ENCODE assay signal across 17 mouse cellular contexts in genomic region chr7:49195711-49196147, GRCm38 (mm10).
DNase-seq lines count a peak whose midpoint lies in the region; ATAC-seq and TF ChIP-seq lines count a peak whose summit lies in the region.
"Had no signal": no experiment of that assay in that cellular context is flagged by ENCODE, and none has a peak within 500 bp of the region (broad histone marks: within the 10 kb centered on the region; RNA-seq: fewer than 3 reads in every experiment).

No protein-coding gene starts in this region.

- H3K4me1 ChIP-seq in midbrain, embryonic 11.5 days (ENCODE audit: control insufficient read depth, insufficient read depth, low read length) = peaks cover 8% of the 10 kb centered on the region
- peaks cover 14% of the 10 kb centered on the region for H3K4me1 ChIP-seq in midbrain, postnatal 0 days (ENCODE audit: insufficient read depth, low read length)
- H3K4me1 ChIP-seq in lung, embryonic 15.5 days = peaks cover 24% of the 10 kb centered on the region
- no peaks in the 10 kb centered on the region; the same call in 1 of the 2 replicates for H3K4me1 ChIP-seq in stomach, postnatal 0 days (replicated peaks; ENCODE audit: control insufficient read depth, insufficient read depth)

- no peaks in the 10 kb centered on the region for H3K9me3 ChIP-seq in midbrain, embryonic 11.5 days (ENCODE audit: control insufficient read depth, low read length)
- H3K9me3 ChIP-seq in midbrain, postnatal 0 days (ENCODE audit: low read length) = no peaks in the 10 kb centered on the region
- no peaks in the 10 kb centered on the region for H3K9me3 ChIP-seq in lung, embryonic 15.5 days
- H3K9me3 ChIP-seq in stomach, postnatal 0 days (ENCODE audit: control insufficient read depth, low read length) = no peaks in the 10 kb centered on the region
- H3K9me3 ChIP-seq: forebrain, embryonic 15.5 days; heart, embryonic 15.5 days had no signal

- intact Hi-C loops in left cerebral cortex, adult 2 months (cut with DNase I) = no loop called here

- H3K4me3 ChIP-seq in midbrain, embryonic 11.5 days (ENCODE audit: low read depth, low read length) = no peak overlapping the region
- no peak overlapping the region for H3K4me3 ChIP-seq in midbrain, postnatal 0 days (ENCODE audit: low read depth, low read length)
- H3K4me3 ChIP-seq in lung, embryonic 15.5 days = no peak overlapping the region
- no peak overlapping the region for H3K4me3 ChIP-seq in stomach, postnatal 0 days (ENCODE audit: low read depth, low read length)
- H3K4me3 ChIP-seq in left cerebral cortex, adult 2 months = no peak overlapping the region
- H3K4me3 ChIP-seq: forebrain, embryonic 15.5 days; heart, embryonic 15.5 days had no signal

- 63% methylated on average over 5 of the region's 5 CpGs for WGBS in midbrain, embryonic 11.5 days
- WGBS in midbrain, postnatal 0 days = 70% methylated on average over 5 of the region's 5 CpGs
- WGBS in lung, embryonic 15.5 days = 7% methylated on average over 5 of the region's 5 CpGs
- 12% methylated on average over 5 of the region's 5 CpGs for WGBS in stomach, postnatal 0 days

- H3K27me3 ChIP-seq in midbrain, embryonic 11.5 days (ENCODE audit: control insufficient read depth, insufficient read depth, low read length) = no peaks in the 10 kb centered on the region
- no peaks in the 10 kb centered on the region for H3K27me3 ChIP-seq in midbrain, postnatal 0 days (ENCODE audit: insufficient read depth, low read length)
- H3K27me3 ChIP-seq in lung, embryonic 15.5 days = no peaks in the 10 kb centered on the region
- H3K27me3 ChIP-seq in stomach, postnatal 0 days (ENCODE audit: control insufficient read depth, insufficient read depth, low read length) = no peaks in the 10 kb centered on the region
- H3K27me3 ChIP-seq: forebrain, embryonic 15.5 days; heart, embryonic 15.5 days had no signal

- H3K36me3 ChIP-seq in midbrain, embryonic 11.5 days (ENCODE audit: control insufficient read depth, insufficient read depth, low read length) = no peaks in the 10 kb centered on the region
- no peaks in the 10 kb centered on the region for H3K36me3 ChIP-seq in midbrain, postnatal 0 days (ENCODE audit: insufficient read depth, low read length)
- H3K36me3 ChIP-seq in lung, embryonic 15.5 days = no peaks in the 10 kb centered on the region
- H3K36me3 ChIP-seq in stomach, postnatal 0 days (ENCODE audit: control insufficient read depth, insufficient read depth, low read length) = no peaks in the 10 kb centered on the region
- H3K36me3 ChIP-seq: forebrain, embryonic 15.5 days; heart, embryonic 15.5 days had no signal

- peak overlapping the region; percentile 2; the same call in 1 of the 2 replicates for H3K27ac ChIP-seq in midbrain, embryonic 11.5 days (ENCODE audit: low read depth, low read length)
- H3K27ac ChIP-seq in midbrain, postnatal 0 days (ENCODE audit: low read depth, low read length) = no peak overlapping the region
- peak overlapping the region; percentile 89 for H3K27ac ChIP-seq in lung, embryonic 15.5 days
- H3K27ac ChIP-seq in stomach, postnatal 0 days (replicated peaks) = peak overlapping the region; percentile 50
- no peak overlapping the region for H3K27ac ChIP-seq in left cerebral cortex, adult 2 months
- H3K27ac ChIP-seq: forebrain, embryonic 15.5 days; heart, embryonic 15.5 days; hindbrain, postnatal 0 days; macrophage had no signal

- DNase-seq in midbrain, embryonic 11.5 days (ENCODE audit: low spot score, missing footprints) = no peak
- DNase-seq in midbrain, postnatal 0 days (ENCODE audit: low spot score) = no peak
- peak; percentile 36 for DNase-seq in liver
- DNase-seq in stomach, postnatal 0 days (ENCODE audit: low spot score) = peak; percentile 78
- no peak for DNase-seq in kidney, postnatal 36 days
- no peak for DNase-seq in left cerebral cortex, adult 2 months (ENCODE audit: extremely low spot score in 1 of 2, low spot score in 2 of 2)
- DNase-seq in left cerebral cortex, adult 9 months (ENCODE audit: low spot score in 2 of 2) = no peak
- DNase-seq: adrenal gland, postnatal 10 days; cerebellum, postnatal 36 days; gastrocnemius, postnatal 36 days; kidney, postnatal 4 days; right cerebral cortex, postnatal 14 days had no signal

- TF ChIP-seq EP300 in stomach, postnatal 0 days (optimal IDR thresholded peaks at IDR 0.05) = no peak

- no peak for ATAC-seq in midbrain, embryonic 11.5 days (ENCODE audit: low FRiP score)
- ATAC-seq in midbrain, postnatal 0 days (ENCODE audit: low FRiP score) = no peak
- ATAC-seq in lung, embryonic 15.5 days (ENCODE audit: borderline replicate concordance, extremely low read depth, low FRiP score, low TSS enrichment) = peak; percentile 88
- peak; percentile 82 for ATAC-seq in stomach, postnatal 0 days (ENCODE audit: low FRiP score, low TSS enrichment)
- ATAC-seq: forebrain, embryonic 15.5 days; hindbrain, postnatal 0 days had no signal

- TF ChIP-seq CTCF in midbrain, postnatal 0 days (IDR thresholded peaks at IDR 0.05) = no peak
- no peak for TF ChIP-seq CTCF in stomach, postnatal 0 days (IDR thresholded peaks at IDR 0.05; ENCODE audit: low read depth)
- TF ChIP-seq CTCF in left cerebral cortex, adult 2 months (IDR thresholded peaks at IDR 0.05) = no peak

- H3K4me2 ChIP-seq in midbrain, embryonic 11.5 days = no peak overlapping the region
- no peak overlapping the region for H3K4me2 ChIP-seq in midbrain, postnatal 0 days (ENCODE audit: low read depth, low read length, poor library complexity, severe bottlenecking)
- H3K4me2 ChIP-seq in lung, embryonic 15.5 days = no peak overlapping the region
- no peak overlapping the region for H3K4me2 ChIP-seq in stomach, postnatal 0 days (replicated peaks; ENCODE audit: low read depth)
- H3K4me2 ChIP-seq: forebrain, embryonic 15.5 days; heart, embryonic 15.5 days had no signal

- no peak overlapping the region for H3K9ac ChIP-seq in midbrain, embryonic 11.5 days (ENCODE audit: low read length)
- no peak overlapping the region for H3K9ac ChIP-seq in midbrain, postnatal 0 days (replicated peaks; ENCODE audit: low read length, poor library complexity, severe bottlenecking)
- no peak overlapping the region for H3K9ac ChIP-seq in lung, embryonic 15.5 days
- H3K9ac ChIP-seq in stomach, postnatal 0 days (ENCODE audit: low read length) = no peak overlapping the region
- H3K9ac ChIP-seq: forebrain, embryonic 15.5 days; heart, embryonic 15.5 days had no signal

Comparison
In these comparisons a context has a peak if more than half of its experiments do, and no peak if none do; other contexts are left out.
1. H3K27ac ChIP-seq: peak in midbrain, embryonic 11.5 days (single experiment), lung, embryonic 15.5 days (single experiment) and stomach, postnatal 0 days (single experiment); none in midbrain, postnatal 0 days (single experiment) and left cerebral cortex, adult 2 months (single experiment).
2. ATAC-seq: peak in lung, embryonic 15.5 days (single experiment) and stomach, postnatal 0 days (single experiment); none in midbrain, embryonic 11.5 days (single experiment) and midbrain, postnatal 0 days (single experiment).
3. DNase-seq: peak in liver (single experiment) and stomach, postnatal 0 days (single experiment); none in midbrain, embryonic 11.5 days (single experiment), midbrain, postnatal 0 days (single experiment), kidney, postnatal 36 days (0 of 2), left cerebral cortex, adult 2 months (0 of 2) and left cerebral cortex, adult 9 months (0 of 2).